Mouse (Mus musculus) left cerebral cortex, adult 11 months (tissue): ENCODE measurements around the gene Lamc1.
"Not testable (repeated sequence)": the region's sequence is repeated elsewhere in the genome, so short reads cannot be mapped to it uniquely, and the experiment has no call there.

Experiments used
- DNase-seq: peaks from one replicate; pipeline ENCODE4 v3.0.0; 2022; ENCODE audit warnings: low spot score

Gene Lamc1

DNA sequence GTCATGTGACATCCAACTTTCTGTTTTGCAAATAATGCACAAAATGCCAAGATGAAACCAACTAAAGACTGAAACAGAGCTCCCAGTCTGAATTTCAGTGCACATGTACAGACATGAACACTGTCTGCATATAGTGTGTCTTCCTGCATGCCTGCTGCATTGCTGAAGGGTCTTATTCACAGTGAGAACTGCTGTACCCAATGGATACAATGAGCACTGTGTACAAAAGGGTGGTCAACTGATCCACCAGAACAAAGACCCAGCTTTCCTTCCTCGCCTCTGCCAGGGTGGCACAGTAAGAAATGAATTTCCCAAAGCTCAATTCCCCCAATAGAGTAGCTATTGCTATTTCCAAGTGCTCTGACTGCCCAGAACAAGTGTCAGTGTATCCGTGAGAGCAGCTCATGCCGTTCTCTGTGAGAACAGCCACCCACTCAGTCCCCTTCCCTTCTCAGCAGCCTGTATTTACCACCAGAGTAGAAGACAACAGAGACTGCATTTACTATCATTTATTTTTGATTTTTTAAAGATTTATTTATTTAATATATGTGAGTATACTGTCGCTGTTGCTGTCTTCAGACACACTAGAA, 34.7 kb downstream of the Lamc1 start:
- not testable (repeated sequence) for DNase-seq

DNA sequence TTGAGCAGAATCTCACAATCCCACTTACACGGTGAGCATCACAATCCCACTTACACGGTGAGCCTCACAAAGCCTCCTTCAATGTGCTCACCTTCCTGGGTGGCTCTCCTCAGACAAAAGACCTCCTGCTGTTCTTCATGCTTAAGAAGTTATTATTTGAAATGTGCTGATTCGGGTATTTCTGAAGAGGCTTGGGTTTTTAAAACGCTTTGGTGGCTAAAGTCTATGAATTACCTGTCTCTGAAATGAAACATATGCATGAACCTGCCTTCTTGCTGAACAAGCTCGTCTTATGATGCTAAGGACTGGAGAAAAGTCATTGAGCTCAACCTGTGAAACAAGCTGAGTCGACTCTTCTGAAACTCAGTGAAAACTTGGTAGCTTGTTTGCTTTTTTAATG, 36.6 kb downstream of the Lamc1 start:
- DNase-seq, result no peak

DNA sequence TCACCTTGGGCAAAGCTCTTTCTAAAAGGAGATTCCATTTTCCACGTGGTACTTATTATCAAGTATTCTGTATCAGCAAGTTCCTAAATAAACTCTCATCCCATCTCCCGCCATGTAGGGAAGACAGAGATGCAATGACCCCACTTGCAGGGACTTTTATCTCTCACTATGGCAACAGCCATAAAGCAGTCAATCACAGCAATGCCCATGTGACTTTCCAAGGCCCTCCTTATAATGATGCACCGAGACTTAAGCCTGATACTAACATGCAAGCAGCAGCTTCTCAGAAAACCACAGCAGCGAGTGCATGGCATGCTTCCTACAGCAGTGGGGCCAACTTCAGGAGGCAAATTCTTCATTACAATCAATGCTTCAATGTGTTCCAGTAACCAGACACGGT, 39.7 kb downstream of the Lamc1 start:
- DNase-seq, result no peak

DNA sequence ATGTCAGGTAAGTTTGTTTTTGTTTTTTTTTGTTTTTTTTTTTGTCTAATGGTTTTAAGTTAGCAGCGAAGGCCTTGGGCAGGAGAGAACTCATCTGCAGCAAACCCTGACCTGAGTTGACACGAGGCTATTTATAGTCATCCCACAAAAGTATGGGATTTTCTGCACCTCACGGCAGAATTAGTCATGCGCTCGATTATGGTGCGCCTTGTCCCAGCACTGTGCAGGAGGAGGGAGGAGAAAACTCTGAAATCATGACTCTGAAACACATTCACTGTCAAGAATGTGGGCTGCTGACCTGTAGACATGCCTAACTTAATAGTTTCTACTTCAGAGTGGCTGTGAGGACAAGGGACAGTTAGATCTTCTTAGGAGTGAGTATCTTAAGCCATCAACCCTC, 40.4 kb downstream of the Lamc1 start:
- no peak for DNase-seq

DNA sequence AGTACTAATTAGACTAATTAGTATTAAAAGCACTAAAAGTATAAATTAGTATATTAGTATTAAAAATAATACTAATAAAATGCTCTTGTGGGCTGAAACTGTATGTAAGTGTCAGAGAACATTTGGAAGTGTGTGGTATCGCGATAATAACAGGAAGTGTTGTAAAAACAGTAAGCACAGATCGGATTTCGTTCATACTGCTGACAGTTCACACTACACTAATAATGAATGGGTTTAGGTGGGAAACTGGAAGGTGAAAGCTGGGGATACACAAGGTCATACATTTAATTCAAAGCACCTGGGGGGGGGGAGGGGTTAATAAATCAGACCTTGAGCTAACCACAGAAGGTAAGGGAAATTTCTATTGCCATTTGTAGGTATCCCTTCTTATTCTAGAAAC, 41.2 kb downstream of the Lamc1 start:
- DNase-seq, result no peak

DNA sequence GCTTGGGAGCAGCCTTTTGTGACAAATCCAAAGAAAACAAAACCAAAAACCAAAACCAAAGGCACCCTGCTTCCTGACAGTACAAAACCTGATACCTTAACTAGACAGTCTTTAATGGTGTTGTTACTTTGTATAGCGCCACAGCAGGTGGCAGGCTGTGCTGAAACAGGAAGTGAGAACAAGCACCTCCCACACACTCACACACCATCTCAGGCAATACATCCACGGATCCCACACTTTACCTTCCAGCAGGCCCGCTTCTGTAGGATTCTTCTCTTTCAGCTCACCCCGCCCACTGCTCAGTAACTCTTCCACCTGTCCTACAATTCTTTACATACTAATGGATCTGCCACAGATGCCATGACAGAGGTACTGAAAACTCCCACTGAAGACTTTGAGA, 44.6 kb downstream of the Lamc1 start:
- DNase-seq, result peak; percentile 73

DNA sequence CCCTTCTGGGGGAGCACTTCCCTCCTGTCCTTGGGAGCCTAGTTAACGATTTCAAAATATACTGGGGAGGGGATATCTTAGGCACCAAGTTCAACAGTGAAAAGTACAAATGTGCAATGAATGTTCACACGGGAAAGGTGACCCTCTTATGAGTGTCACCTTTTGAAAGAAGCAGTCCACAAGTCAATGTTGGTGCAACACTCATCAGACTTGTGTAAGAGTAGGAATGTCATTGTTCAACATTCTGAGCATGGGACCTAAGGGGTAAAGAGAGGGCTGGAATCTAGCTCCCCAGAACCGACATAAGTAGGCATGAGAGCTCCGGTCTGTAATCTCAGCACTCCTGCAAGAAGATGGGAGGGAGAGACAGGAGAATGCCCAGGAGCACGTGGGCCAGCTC, 45.1 kb downstream of the Lamc1 start:
- no peak for DNase-seq

DNA sequence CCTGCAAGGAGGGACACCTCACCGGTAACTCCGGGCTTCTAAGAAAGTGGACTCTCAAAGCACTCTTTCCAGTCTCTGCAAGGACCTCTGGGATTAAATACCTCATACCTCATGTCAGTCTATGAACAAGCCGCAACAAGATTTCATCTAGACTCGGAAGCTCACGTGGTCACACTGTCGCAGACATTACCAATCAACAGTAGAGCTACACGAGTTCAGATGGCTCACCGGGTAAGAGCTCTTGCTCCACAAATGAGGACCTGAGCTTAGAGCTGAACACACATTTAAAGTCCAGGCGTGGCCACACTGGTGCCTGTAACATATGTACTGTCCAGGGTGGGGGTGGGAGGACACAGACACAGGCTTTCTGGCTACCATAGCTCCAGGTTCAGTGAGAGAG, 46.4 kb downstream of the Lamc1 start:
- DNase-seq, result no peak

DNA sequence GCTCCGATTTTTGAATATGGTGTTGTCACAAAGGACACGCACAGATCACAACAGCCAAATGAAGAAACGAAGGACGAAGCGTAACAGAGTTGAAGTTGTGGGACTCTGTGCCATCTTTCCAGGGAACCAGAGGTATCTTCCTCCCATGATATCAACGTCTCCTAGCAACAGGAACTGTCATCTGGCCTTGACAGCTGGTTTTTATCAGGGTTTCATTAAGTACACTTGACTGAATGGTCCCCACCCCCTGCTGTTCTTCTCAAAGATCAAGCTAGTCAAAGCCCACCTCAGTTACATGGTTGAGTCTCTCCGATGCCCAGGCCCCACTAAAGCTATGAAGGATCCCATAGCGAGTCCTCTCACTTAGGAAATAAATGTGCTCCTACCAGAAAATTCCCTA, 47.4 kb downstream of the Lamc1 start:
- no peak for DNase-seq

DNA sequence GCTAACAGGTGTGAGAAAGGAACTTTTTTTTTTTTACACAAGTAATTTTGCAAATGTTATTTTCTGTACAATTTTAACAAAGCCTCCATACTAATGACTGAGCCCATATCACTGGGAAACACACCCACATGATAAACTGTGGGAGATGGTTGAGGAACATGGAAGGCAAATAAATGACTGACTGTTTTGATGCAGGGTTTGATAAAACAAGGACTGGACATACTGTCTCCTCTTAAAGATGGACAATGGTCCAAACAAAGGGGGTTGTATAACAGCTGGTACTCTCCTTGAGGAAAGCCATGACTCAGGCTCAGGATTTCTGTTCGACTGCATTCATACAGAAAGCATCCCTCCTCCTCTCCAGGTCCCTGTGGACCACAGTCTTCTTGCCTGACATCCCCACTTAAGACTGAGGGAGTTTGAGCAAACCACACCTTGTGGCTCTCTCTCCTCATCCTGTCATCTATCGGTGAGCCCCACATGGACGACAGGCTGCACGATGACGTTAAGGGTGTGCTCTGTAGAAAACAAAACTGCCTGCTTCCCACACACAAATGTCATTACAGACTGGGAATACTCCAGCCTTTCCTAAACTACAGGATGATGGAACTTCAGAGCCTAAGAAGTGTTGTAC, 50.1 kb downstream of the Lamc1 start:
- no peak for DNase-seq

DNA sequence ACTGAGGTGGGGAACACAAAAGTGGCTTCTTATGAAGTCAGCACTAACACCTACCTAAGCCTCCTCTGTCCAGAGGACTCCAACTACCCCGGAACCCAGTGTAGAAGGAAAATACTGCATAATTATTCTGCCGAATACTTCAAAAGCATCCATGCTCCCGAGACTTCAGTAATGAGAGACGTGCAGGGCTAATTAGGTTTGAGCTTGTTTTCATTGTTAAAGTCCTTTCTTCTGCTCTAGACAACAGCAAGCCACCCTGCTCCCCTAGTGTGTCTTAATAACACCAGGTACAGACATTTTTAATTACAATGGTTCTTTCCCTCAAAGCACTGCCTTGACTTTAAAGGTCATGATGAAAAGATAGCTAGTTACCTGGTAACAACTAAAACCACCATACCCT, 51.1 kb downstream of the Lamc1 start:
- no peak for DNase-seq

DNA sequence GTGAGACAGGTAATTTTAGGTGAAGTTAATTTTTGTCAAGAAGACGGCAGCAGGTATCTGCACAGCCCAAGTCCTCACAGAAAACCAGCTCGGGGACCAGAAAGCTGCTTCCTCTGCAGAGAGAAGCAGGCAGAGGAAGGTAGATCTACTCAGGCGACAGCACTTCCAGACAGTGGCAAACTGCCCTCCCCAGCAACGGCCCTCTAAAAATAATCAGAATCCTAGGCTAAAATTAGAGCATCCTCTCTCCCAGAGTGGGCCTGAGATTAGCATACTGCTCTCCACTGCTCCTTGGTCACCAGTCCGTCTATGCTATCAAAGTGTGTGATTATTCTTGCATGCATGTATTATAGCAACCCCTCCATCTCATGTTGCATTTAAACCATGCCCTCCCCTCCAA, 52.2 kb downstream of the Lamc1 start:
- no peak for DNase-seq

DNA sequence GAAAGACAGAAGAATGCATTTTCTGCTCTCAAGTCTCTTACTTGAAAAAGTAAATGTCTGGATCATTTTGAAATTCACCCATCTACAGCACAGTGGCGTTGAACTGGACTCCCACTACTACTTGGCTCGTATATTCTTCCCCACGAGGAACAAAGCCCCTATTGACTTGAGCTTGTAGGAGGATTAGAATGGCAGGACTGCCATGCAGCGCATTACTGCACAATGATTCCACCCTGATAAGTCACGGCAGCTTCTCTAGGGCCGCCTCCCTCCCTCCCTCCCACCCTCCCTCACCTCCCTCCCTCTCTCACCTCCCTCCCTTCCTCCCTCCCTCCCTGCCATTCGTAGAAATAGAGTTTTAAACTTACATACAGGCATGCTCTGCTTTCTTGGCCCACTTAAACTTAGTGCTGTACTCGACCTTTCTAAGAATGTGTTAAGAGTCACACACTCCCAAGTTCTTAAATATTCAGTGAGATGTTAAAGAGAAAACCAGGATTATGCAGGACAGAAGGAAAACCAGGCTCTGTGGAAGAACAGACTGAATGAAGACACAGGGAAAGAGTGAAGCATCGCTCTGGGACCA, 54.5 kb downstream of the Lamc1 start:
- no peak for DNase-seq

DNA sequence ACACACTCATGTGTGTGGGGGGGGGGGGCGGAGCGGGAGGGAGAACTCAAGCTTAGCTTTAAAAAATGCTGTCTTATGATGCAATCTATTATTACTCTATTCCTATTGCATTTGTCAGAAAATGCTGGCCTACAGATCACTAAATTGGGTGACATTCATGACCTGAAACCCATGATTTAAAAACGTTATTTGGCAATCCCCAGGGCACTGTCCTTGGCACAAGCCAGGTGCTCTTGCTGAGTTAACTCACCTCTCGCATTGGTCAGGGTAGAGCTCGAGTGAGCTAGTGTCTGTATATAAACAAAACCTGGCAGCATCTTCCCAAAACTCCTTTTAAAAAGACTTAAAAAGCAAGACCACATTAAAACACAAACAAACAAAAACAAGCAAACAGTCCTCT, 57.1 kb downstream of the Lamc1 start:
- DNase-seq, result no peak

DNA sequence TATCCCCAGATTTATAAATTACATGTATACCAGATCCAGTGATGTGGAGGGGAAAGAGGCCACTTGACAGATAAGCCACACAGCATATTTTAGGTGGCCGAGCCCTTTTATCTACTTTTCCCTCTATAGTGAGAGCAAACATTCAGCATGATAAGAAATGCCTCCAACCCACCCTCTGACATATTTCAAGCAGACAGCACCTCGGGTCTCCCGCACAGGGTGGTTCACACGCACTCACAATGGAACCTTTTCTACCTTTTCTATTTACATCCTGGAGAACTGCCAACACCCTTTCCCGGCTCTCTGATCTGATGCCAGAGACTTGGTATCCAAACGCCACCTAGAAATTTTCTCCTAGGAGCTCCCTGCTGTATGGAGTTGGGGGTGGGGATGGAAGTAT, 58.0 kb downstream of the Lamc1 start:
- no peak for DNase-seq

DNA sequence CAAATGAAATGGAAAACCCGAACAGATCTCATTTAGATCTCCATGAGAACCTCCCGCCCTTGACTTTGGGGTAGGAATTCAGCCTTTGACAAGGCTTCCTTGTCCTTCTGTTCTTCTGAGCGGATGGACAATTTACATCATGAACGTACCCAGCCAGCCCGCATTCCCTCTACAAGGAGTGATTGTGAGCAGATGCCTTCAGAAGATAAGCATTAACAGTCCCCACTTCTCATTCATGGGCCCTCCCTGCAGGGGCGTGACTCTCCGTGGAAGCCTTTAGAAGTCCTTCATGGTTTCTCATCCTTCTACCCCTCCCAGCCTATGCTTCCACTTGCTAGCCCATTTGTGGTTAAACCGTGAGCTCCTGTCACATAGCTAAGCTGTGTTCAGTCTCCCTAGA, 58.9 kb downstream of the Lamc1 start:
- DNase-seq, result no peak

DNA sequence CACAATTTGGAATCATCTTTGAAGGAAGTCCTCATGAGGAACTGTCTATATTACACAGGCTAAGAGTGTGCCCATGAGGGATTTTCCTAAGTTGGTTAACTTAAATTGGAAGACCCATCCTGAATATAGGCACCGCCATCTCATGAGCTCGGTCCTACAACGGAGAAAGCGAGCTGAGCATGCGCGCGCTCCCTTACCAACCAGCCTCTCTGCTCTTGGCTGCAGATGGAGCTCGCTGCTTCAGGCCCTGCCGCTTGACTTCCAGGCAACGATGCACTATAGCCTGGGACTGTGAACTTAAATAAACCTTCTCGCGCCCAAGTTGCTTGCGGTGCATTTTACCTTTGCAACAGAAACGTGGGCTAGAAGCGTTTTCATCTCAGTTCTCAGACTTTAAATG, 61.8 kb downstream of the Lamc1 start:
- DNase-seq, result no peak

DNA sequence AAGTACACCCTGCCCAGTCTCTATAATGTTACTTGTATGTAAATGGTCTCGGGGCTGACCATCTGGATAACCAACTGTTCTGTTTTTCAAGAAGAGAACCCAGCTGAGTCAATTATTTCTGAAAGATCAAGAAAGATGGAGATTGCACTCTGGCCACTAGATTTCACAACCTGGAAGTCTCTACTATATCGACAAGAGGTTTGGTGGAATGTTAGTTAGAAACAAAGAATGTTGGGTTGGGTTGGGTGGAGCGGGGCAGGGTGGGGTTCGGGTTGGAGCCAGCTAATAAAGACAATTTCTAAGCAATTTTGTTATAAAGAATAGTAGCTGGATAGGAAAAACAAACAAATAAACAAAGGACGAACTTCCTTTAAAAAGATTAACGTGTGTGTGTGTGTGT, 62.9 kb downstream of the Lamc1 start:
- DNase-seq, result no peak

DNA sequence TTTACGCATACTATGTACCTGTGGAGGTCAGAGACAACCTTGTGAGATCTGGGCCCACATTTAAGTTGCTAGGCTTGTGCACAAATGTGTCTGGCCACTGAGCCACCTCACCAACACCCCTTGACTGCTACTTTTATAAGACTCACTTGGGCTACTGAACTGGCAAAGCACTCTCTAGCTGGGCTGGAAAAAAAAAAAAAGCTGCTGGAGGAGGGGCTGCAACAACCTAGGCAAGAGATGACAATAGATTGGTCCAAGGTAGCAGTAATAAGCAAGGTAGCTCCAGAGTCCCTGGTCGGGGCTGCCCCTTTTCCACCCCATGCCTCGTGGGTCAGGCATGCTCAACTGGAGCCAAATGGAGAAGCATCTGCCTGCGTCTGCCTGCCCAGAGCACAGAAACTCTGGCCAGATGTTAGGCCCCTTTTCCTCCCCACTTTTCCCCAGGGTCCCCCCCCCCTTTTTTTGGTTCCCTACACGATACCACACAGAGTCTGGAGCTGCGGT, 63.7 kb downstream of the Lamc1 start:
- no peak for DNase-seq

DNA sequence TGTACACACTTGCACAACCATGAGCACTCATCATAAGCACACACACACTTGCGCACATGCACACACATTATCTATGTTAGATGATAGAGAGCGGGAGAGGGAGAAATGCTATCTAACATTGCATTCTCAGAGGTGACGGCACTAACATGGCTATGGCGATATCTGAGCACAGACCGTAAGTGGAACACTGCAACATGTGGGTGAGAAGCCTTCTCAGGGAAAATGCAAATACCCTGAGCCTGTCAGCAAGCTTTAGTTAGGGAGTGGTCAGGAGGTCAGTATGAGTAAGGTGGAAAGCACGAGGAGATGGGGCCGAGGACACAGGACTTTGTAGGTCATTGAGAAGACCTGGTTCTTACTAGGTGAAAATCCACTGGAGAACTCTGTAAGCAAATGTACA, 64.3 kb downstream of the Lamc1 start:
- DNase-seq, result no peak

DNA sequence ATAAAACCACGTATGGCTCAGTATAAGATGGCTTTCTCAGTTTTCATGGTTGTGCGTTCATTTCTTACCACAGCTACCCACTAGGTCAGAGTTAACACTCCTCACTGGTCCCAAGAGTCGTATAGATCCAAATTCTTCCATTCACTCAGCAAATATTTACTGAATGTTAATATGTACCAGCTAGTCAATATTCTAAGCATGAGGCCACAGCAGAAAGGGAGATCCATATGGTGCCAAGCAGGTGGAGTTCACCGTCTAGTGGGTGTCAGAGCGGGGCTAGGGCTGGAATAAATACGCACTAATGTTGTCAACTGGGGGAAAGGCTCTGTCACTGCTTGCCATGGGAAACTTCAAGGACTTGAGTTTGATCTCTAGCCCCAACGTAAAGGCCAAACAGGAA, 64.9 kb downstream of the Lamc1 start:
- no peak for DNase-seq

DNA sequence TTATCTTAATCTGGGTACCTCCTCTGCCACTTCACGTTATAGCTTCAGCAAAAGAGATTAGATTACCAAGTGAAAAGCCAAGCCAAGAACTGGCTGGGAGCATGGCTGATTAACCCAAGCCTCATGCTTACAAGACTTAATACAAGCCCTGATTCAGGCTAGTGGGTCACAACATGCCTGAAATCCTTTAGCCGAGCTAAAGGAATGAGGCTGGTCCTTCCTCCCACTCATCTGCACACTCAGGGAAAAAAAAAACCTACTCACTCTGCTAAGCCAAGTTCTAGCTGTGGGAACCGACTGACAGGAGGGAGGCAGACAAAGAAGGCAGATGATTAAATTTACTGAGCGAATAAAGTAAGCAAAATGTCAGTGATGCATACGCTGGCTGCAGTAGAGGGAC, 65.7 kb downstream of the Lamc1 start:
- no peak for DNase-seq

DNA sequence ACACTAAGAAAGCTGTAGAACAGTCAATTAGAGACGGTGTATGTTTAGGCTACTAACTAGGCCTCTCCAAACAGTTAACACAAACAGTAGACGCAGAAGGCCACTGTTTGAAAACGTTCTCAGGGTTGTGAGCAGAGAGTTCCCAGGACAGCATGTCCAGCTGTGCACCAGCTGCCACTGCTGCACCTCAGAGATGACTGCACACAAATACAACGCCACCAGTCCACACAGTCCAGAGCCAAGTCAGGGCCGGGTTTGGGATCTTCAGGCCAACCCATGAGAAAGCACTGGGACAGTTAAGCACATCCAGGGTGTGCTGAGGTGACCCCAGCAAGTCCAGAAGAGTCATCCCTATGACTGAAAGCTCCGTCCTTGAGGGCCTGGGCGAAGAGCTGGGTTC, 67.0 kb downstream of the Lamc1 start:
- DNase-seq, result no peak

DNA sequence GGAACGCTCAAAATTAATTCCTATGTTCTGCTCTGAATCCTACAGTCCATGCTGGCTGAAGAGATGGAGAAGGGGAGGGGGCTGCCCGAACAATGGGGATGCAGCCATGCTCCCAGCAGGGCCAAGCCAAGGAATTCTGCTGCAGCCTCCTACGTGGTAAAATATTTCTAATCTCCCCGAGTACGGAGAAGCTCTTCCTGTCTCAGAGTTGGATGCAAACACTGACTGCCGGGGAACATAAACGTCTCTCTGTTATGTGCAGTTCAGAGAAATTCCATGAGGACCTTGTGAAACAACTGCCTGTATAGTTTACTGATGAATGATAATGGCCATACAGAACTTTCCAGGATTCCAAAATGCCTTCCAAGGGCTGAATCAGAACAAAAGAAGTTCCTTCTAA, 67.5 kb downstream of the Lamc1 start:
- no peak for DNase-seq
